Mouse (Mus musculus) limb, embryonic 11.5 days (tissue): ENCODE data around the gene Vil1. TPM values are rescaled to one million over a fixed set of nuclear protein-coding genes. Genes with fewer than 3 reads are reported as not detected.
A peak's percentile ranks its signal among the peaks of the same experiment; 100 is the strongest.

Experiments used
- ATAC-seq: fragments of 200-750 bp; cut with Nextera tagmentation; 2 replicates; pipeline ENCODE4 v1.8.0; 2017; ENCODE audit warnings: low read depth; ENCODE audit not compliant: insufficient number of reproducible peaks, low FRiP score, low TSS enrichment
- DNase-seq: peaks from one replicate; pipeline ENCODE4 v3.0.0-alpha.2; 2015; ENCODE audit warnings: low spot score
- H3K27ac ChIP-seq: fragments of 300-500 bp; sonication (generic); replicated peaks from 2 replicates; pipeline ENCODE4 v1.5.1; 2014; ENCODE audit warnings: low read depth, mild to moderate bottlenecking, low read length
- H3K27me3 ChIP-seq: fragments of 300-500 bp; sonication (generic); 2 replicates; pipeline ENCODE4 v1.6.1; 2014; ENCODE audit warnings: mild to moderate bottlenecking, low read length, mixed read lengths; ENCODE audit not compliant: control insufficient read depth, insufficient read depth
- H3K36me3 ChIP-seq: fragments of 300-500 bp; sonication (generic); 2 replicates; pipeline ENCODE4 v1.6.1; 2014; ENCODE audit warnings: mild to moderate bottlenecking, low read length, moderate library complexity, mixed read lengths; ENCODE audit not compliant: control insufficient read depth, insufficient read depth
- H3K4me1 ChIP-seq: fragments of 300-500 bp; sonication (generic); 2 replicates; pipeline ENCODE4 v1.6.1; 2014; ENCODE audit warnings: low read length, mixed read lengths; ENCODE audit not compliant: control insufficient read depth, insufficient read depth
- H3K4me2 ChIP-seq: fragments of 300-500 bp; sonication (generic); 2 replicates; pipeline ENCODE4 v1.6.1; 2014; ENCODE audit warnings: low read depth, mild to moderate bottlenecking, moderate library complexity; ENCODE audit not compliant: severe bottlenecking
- H3K4me3 ChIP-seq: fragments of 300-500 bp; sonication (generic); 2 replicates; pipeline ENCODE4 v1.5.1; 2014; ENCODE audit warnings: low read depth, low read length
- H3K9ac ChIP-seq: fragments of 300-500 bp; sonication (generic); 2 replicates; pipeline ENCODE4 v1.6.1; 2014; ENCODE audit warnings: mild to moderate bottlenecking, low read length
- H3K9me3 ChIP-seq: fragments of 300-500 bp; sonication (generic); 2 replicates; pipeline ENCODE4 v1.6.1; 2016; ENCODE audit warnings: low read length; ENCODE audit not compliant: control insufficient read depth
- WGBS: fragments of 180-500 bp; shearing (Covaris S2); extraction: QIAGEN DNeasy Blood & Tissue Kit; methylation state at CpG from one replicate; pipeline ENCODE4 v1.1.7; 2014; 5-methylcytosine and 5-hydroxymethylcytosine counted together
- polyA plus RNA-seq: library from polyadenylated mRNA; unstranded; fragments of >200 nt; fragmentation: Nextera tagmentation; extraction: Ambion mirVana; gene quantifications from 2 replicates; pipeline ENCODE4 v1.2.1, GENCODE M21; 2014

Gene Vil1
- polyA plus RNA-seq, 1 experiment from 2014 or later, result 0.16 TPM

- Histone ChIP-seq H3K9me3 (no peaks in the 10 kb centered on the region), H3K4me3 (no peak overlapping the region), H3K36me3 (no peaks in the 10 kb centered on the region), H3K9ac (no peak overlapping the region), H3K4me1 (peaks cover 3% of the 10 kb centered on the region; the same call in 1 of the 2 replicates), H3K27ac (no peak overlapping the region), H3K27me3 (no peaks in the 10 kb centered on the region), H3K4me2 (no peak overlapping the region)
- DNase-seq (no peak), ATAC-seq (no peak)
- WGBS, result 86% methylated on average over 8 of the region's 8 CpGs
Observed at GRCm38 (mm10) chr1:74384525-74384924, 24.7 kb upstream of the Vil1 start.

GRCm38 (mm10) chr1:74385064-74385463 is 24.1 kb upstream of the Vil1 start:
- peaks cover 6% of the 10 kb centered on the region for H3K4me1 ChIP-seq
- H3K27me3 ChIP-seq, result no peaks in the 10 kb centered on the region
- no peak overlapping the region for H3K4me2 ChIP-seq
- no peaks in the 10 kb centered on the region for H3K36me3 ChIP-seq
- no peak overlapping the region for H3K4me3 ChIP-seq
- H3K27ac ChIP-seq, result no peak overlapping the region
- H3K9me3 ChIP-seq, result no peaks in the 10 kb centered on the region
- 93% methylated on average over 10 of the region's 10 CpGs for WGBS
- DNase-seq, result no peak
- no peak for ATAC-seq
- no peak overlapping the region for H3K9ac ChIP-seq

- H3K9ac ChIP-seq, result no peak overlapping the region
- no peak overlapping the region for H3K27ac ChIP-seq
- DNase-seq (no peak), ATAC-seq (no peak)
- no peak overlapping the region for H3K4me2 ChIP-seq
- H3K27me3 ChIP-seq, result no peaks in the 10 kb centered on the region
- H3K36me3 ChIP-seq, result no peaks in the 10 kb centered on the region
- no peak overlapping the region for H3K4me3 ChIP-seq
- peaks cover 6% of the 10 kb centered on the region for H3K4me1 ChIP-seq
- 89% methylated on average over 8 of the region's 8 CpGs for WGBS
- no peaks in the 10 kb centered on the region for H3K9me3 ChIP-seq
Observed at GRCm38 (mm10) chr1:74385531-74385930, 23.6 kb upstream of the Vil1 start.

GRCm38 (mm10) chr1:74386363-74386713 is 22.8 kb upstream of the Vil1 start:
- no peak for DNase-seq
- Histone ChIP-seq H3K4me2 (peak overlapping the region; percentile 61), H3K4me1 (peaks cover 6% of the 10 kb centered on the region), H3K27ac (peak overlapping the region; percentile 95), H3K36me3 (no peaks in the 10 kb centered on the region), H3K9ac (peak overlapping the region; percentile 74), H3K9me3 (no peaks in the 10 kb centered on the region), H3K4me3 (peak overlapping the region; percentile 42), H3K27me3 (no peaks in the 10 kb centered on the region)
- 75% methylated on average over 7 of the region's 10 CpGs for WGBS
- no peak for ATAC-seq

- H3K27ac ChIP-seq, result peak overlapping the region; percentile 95
- DNase-seq (peak; percentile 98), ATAC-seq (peak; percentile 89)
- peak overlapping the region; percentile 42 for H3K4me3 ChIP-seq
- H3K36me3 ChIP-seq, result no peaks in the 10 kb centered on the region
- no peaks in the 10 kb centered on the region for H3K27me3 ChIP-seq
- peak overlapping the region; percentile 61 for H3K4me2 ChIP-seq
- under 1% methylated on average over 26 of the region's 26 CpGs for WGBS
- peak overlapping the region; percentile 74 for H3K9ac ChIP-seq
- no peaks in the 10 kb centered on the region for H3K9me3 ChIP-seq
- H3K4me1 ChIP-seq, result peaks cover 6% of the 10 kb centered on the region
Observed at GRCm38 (mm10) chr1:74386714-74387385, 22.3 kb upstream of the Vil1 start.

GRCm38 (mm10) chr1:74387386-74387988 is 21.7 kb upstream of the Vil1 start:
- Histone ChIP-seq H3K27ac (peak overlapping the region; percentile 95), H3K4me3 (peak overlapping the region; percentile 42; the same call in 1 of the 2 replicates), H3K9me3 (no peaks in the 10 kb centered on the region), H3K4me1 (peaks cover 8% of the 10 kb centered on the region), H3K27me3 (no peaks in the 10 kb centered on the region), H3K36me3 (no peaks in the 10 kb centered on the region), H3K9ac (peak overlapping the region; percentile 74; the same call in 1 of the 2 replicates), H3K4me2 (peak overlapping the region; percentile 61; the same call in 1 of the 2 replicates)
- DNase-seq (no peak), ATAC-seq (no peak)
- WGBS, result 63% methylated on average over 15 of the region's 15 CpGs

GRCm38 (mm10) chr1:74388398-74388920 is 20.7 kb upstream of the Vil1 start:
- Histone ChIP-seq H3K4me3 (no peak overlapping the region), H3K4me1 (peaks cover 12% of the 10 kb centered on the region), H3K4me2 (no peak overlapping the region), H3K36me3 (no peaks in the 10 kb centered on the region), H3K9ac (no peak overlapping the region), H3K27me3 (no peaks in the 10 kb centered on the region), H3K27ac (no peak overlapping the region), H3K9me3 (no peaks in the 10 kb centered on the region)
- no peak for ATAC-seq
- no peak for DNase-seq
- WGBS, result 83% methylated on average over 7 of the region's 7 CpGs

- DNase-seq (peak; percentile 43), ATAC-seq (no peak)
- peaks cover 10% of the 10 kb centered on the region for H3K4me1 ChIP-seq
Observed at GRCm38 (mm10) chr1:74389831-74390286, 19.3 kb upstream of the Vil1 start.

More at GRCm38 (mm10) chr1:74389831-74390286, 19.3 kb upstream of the Vil1 start:
- 5% methylated on average over 29 of the region's 29 CpGs for WGBS
- Histone ChIP-seq H3K27ac (peak overlapping the region; percentile 38; the same call in 1 of the 2 replicates), H3K4me2 (peak overlapping the region; percentile 97), H3K27me3 (no peaks in the 10 kb centered on the region), H3K9me3 (no peaks in the 10 kb centered on the region), H3K9ac (no peak overlapping the region; the same call in 1 of the 2 replicates), H3K36me3 (peaks cover 7% of the 10 kb centered on the region; the same call in 1 of the 2 replicates), H3K4me3 (peak overlapping the region; percentile 12; the same call in 1 of the 2 replicates)
